Mouse (Mus musculus): ENCODE results near the gene Pfdn5. TPM values are rescaled to one million over a fixed set of nuclear protein-coding genes. Genes with fewer than 3 reads are reported as not detected.

Gene Pfdn5
- polyA plus RNA-seq (2015; fragmentation: Nextera tagmentation; extraction: Ambion mirVana) = 306 and 309 TPM in 2 replicates

GRCm38 (mm10) chr15:102326022-102326576 is at the start of gene Pfdn5:
Pfdn5 (plus strand) TSS chr15:102326116.
- H3K4me1 ChIP-seq (replicated peaks) = peaks cover 4% of the 10 kb centered on the region; the same call in 1 of the 2 replicates
- 1% methylated on average over 40 of the region's 40 CpGs for WGBS
- H3K4me2 ChIP-seq (replicated peaks) = peak within 1 kb of the TSS; percentile 60
- peak within 1 kb of the TSS; percentile 79 for H3K4me3 ChIP-seq (replicated peaks)
- H3K9ac ChIP-seq = peak within 1 kb of the TSS; percentile 73
- ATAC-seq = peak; percentile 96
- no peaks in the 10 kb centered on the region for H3K9me3 ChIP-seq
- peaks cover 28% of the 10 kb centered on the region for H3K36me3 ChIP-seq
- peak within 1 kb of the TSS; percentile 48 for H3K27ac ChIP-seq
- no peaks in the 10 kb centered on the region for H3K27me3 ChIP-seq (replicated peaks)

GRCm38 (mm10) chr15:102278726-102279091 is 47.2 kb upstream of the Pfdn5 start:
- H3K4me3 ChIP-seq (replicated peaks) = peak overlapping the region; percentile 96
- H3K9ac ChIP-seq = peak overlapping the region; percentile 89
- ATAC-seq = no peak
- H3K9me3 ChIP-seq = no peaks in the 10 kb centered on the region
- 36% methylated on average over 7 of the region's 7 CpGs for WGBS
- peaks cover 18% of the 10 kb centered on the region; the same call in 1 of the 2 replicates for H3K36me3 ChIP-seq
- peak overlapping the region; percentile 94 for H3K27ac ChIP-seq
- no peaks in the 10 kb centered on the region for H3K27me3 ChIP-seq (replicated peaks)
- H3K4me1 ChIP-seq (replicated peaks) = peaks cover 10% of the 10 kb centered on the region
- peak overlapping the region; percentile 81 for H3K4me2 ChIP-seq (replicated peaks)

GRCm38 (mm10) chr15:102279092-102279782 is 46.7 kb upstream of the Pfdn5 start, which contains the start of gene Mfsd5:
Mfsd5 (plus strand) TSS chr15:102279454.
- Histone ChIP-seq H3K27me3 (replicated peaks) (no peaks in the 10 kb centered on the region), H3K9ac (peak within 1 kb of the TSS; percentile 89), H3K4me2 (replicated peaks) (peak within 1 kb of the TSS; percentile 81), H3K27ac (peak within 1 kb of the TSS; percentile 94), H3K4me3 (replicated peaks) (peak within 1 kb of the TSS; percentile 96), H3K4me1 (replicated peaks) (peaks cover 10% of the 10 kb centered on the region), H3K36me3 (peaks cover 18% of the 10 kb centered on the region; the same call in 1 of the 2 replicates), H3K9me3 (no peaks in the 10 kb centered on the region)
- WGBS = under 1% methylated on average over 62 of the region's 65 CpGs
- ATAC-seq = peak; percentile 98

DNA sequence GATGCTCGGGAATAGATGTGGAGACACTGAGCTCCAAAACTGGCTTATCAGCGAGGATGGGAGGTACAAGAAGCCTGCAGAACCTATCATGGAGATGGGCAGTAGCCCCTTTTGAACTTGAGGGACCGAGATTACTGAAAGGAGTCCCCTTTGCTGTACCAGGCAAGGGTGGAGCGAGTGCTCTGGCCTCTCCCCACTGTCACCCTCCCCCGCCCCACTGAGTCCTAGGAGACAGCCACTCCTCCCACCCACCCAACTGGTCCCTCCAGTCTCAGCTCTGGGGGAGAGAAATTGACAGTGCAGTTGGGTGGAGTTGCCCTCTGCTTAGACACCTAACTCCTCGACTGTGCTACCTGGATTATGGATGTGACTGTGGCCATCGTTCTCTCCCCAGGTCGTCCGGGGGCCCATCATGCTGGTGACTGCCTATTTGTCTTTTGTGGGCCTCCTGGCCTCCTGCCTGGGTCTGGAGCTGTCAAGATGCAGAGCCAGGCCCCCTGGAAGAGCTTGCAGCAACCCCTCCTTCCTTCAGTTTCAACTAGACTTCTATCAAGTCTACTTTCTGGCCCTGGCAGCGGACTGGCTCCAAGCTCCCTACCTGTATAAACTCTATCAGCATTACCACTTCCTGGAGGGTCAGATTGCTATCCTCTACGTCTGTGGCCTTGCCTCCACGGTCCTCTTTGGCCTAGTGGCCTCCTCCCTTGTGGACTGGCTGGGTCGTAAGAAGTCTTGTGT is 46.0 kb upstream of the Pfdn5 start:
- Histone ChIP-seq H3K4me1 (replicated peaks) (peaks cover 10% of the 10 kb centered on the region), H3K27ac (peak overlapping the region; percentile 94), H3K4me2 (replicated peaks) (peak overlapping the region; percentile 81), H3K4me3 (replicated peaks) (peak overlapping the region; percentile 96), H3K27me3 (replicated peaks) (no peaks in the 10 kb centered on the region), H3K9me3 (no peaks in the 10 kb centered on the region), H3K36me3 (peaks cover 18% of the 10 kb centered on the region; the same call in 1 of the 2 replicates), H3K9ac (peak overlapping the region; percentile 89)
- 28% methylated on average over 13 of the region's 13 CpGs for WGBS
- peak; percentile 53 for ATAC-seq

DNA sequence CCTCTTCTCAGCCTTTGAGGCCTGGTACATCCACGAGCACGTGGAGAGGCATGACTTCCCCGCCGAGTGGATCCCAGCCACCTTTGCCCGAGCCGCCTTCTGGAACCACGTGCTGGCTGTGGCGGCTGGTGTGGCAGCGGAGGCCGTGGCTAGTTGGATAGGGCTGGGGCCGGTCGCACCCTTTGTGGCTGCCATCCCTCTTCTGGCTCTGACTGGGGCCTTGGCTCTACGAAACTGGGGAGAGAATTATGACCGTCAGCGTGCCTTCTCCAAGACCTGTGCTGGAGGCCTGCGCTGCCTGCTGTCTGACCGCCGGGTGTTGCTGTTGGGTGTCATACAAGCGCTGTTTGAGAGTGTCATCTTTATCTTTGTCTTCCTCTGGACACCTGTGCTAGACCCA is 45.3 kb upstream of the Pfdn5 start:
- H3K4me2 ChIP-seq (replicated peaks) = peak overlapping the region; percentile 81
- no peak for ATAC-seq
- H3K9me3 ChIP-seq = no peaks in the 10 kb centered on the region
- H3K36me3 ChIP-seq = peaks cover 18% of the 10 kb centered on the region; the same call in 1 of the 2 replicates
- H3K4me1 ChIP-seq (replicated peaks) = peaks cover 10% of the 10 kb centered on the region
- 93% methylated on average over 19 of the region's 19 CpGs for WGBS
- H3K27me3 ChIP-seq (replicated peaks) = no peaks in the 10 kb centered on the region
- H3K9ac ChIP-seq = peak overlapping the region; percentile 89
- H3K4me3 ChIP-seq (replicated peaks) = peak overlapping the region; percentile 96
- no peak overlapping the region for H3K27ac ChIP-seq

DNA sequence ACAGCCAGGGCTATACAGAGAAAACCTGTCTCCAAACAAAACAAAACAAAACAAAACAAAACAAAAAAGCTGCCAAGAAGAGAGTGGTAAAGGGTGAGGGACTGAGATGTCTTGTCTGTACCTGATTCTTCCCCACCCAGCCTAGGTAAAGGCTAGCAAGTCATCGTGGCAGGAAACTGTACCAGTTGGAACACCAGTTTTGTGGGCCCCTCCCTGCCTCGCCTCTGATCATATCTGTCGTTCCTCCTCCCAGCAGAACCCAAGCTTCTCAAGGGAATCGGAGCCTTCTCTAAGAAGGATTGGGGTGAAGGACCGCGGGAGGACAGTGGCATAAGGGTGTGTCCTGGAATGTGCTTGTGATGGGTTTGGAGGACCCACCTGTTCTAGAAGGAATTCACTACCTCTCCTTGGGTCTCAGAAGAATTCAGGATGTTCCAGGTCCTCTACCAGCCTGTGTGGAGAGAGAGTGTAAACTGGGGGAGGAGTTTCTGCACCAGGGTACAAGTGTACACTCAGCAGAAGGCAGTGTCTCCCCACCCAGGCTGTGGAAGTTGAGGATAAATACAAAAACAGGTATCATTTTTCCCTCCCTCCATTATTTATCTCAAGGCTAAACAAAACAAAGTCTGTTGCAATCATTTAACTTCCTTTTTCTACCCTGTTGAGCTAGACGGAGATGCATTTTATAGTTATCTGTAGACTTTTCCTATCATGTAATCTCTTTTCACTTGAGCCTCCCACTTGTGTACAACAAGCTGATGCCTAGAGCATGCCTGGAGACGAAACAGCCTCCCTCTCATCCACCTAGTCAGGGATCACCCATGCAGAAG is 43.2 kb upstream of the Pfdn5 start:
- ATAC-seq = no peak
- peaks cover 18% of the 10 kb centered on the region; the same call in 1 of the 2 replicates for H3K36me3 ChIP-seq
- peaks cover 10% of the 10 kb centered on the region for H3K4me1 ChIP-seq (replicated peaks)
- H3K4me3 ChIP-seq (replicated peaks) = no peak overlapping the region
- H3K27ac ChIP-seq = no peak overlapping the region
- no peak overlapping the region for H3K9ac ChIP-seq
- H3K27me3 ChIP-seq (replicated peaks) = no peaks in the 10 kb centered on the region
- no peaks in the 10 kb centered on the region for H3K9me3 ChIP-seq
- 72% methylated on average over 8 of the region's 8 CpGs for WGBS
- no peak overlapping the region for H3K4me2 ChIP-seq (replicated peaks)

- WGBS = 71% methylated on average over 3 of the region's 3 CpGs
- no peak for ATAC-seq
- no peaks in the 10 kb centered on the region for H3K27me3 ChIP-seq (replicated peaks)
Observed at GRCm38 (mm10) chr15:102283648-102284047, 42.3 kb upstream of the Pfdn5 start.

GRCm38 (mm10) chr15:102287395-102287794 is 38.5 kb upstream of the Pfdn5 start:
- Histone ChIP-seq H3K36me3 (no peaks in the 10 kb centered on the region), H3K4me3 (replicated peaks) (no peak overlapping the region), H3K27ac (no peak overlapping the region), H3K4me1 (replicated peaks) (no peaks in the 10 kb centered on the region), H3K9ac (no peak overlapping the region), H3K27me3 (replicated peaks) (no peaks in the 10 kb centered on the region), H3K9me3 (no peaks in the 10 kb centered on the region), H3K4me2 (replicated peaks) (no peak overlapping the region)
- no peak for ATAC-seq

More at GRCm38 (mm10) chr15:102283648-102284047, 42.3 kb upstream of the Pfdn5 start:
- Histone ChIP-seq H3K9me3 (no peaks in the 10 kb centered on the region), H3K4me1 (replicated peaks) (peaks cover 10% of the 10 kb centered on the region), H3K36me3 (peaks cover 18% of the 10 kb centered on the region; the same call in 1 of the 2 replicates), H3K4me3 (replicated peaks) (no peak overlapping the region), H3K4me2 (replicated peaks) (no peak overlapping the region), H3K27ac (no peak overlapping the region), H3K9ac (no peak overlapping the region)

DNA sequence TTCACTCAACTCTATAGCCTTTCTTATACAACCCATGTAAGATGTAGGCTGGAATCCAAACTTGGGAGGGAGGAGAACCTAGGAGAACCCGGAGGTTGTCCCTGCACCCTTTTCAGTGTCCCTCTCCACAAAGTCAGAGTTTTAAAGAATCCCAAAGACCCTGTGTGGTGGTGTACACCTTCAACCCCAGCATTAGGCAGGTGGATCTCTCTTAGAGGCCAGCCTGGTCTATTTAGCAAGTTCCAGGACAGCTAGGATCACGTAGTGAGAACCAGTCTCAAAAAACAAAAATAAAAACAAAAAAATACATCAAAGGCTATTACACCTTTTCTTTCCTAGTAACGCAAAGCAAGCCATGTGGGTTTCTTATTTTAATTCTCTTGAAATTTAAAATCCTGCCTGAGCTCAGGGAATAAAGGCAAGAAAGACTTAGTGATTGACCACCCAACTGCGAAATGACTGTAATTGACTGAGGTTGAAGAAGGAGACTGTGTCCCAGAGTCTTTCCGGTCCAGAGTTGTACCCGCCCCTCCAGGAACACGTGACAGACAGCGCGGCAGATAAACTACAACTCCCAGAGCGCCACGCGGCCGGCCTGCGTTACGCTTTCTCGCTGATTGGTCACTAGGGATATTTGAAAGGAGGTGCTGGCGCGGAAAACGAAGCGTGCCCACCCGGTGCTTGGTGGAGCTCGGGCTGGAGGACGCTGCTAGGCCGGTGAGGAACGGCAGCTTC is 30.1 kb upstream of the Pfdn5 start, which contains the start of gene Espl1:
Gene Espl1, plus strand, starts transcription at position 634 of the 735 bp plus-strand sequence.
- H3K27me3 ChIP-seq (replicated peaks) = no peaks in the 10 kb centered on the region
- 7% methylated on average over 25 of the region's 25 CpGs for WGBS
- peak within 1 kb of the TSS; percentile 71 for H3K4me3 ChIP-seq (replicated peaks)
- peak; percentile 99 for ATAC-seq
- peak within 1 kb of the TSS; percentile 84 for H3K4me2 ChIP-seq (replicated peaks)
- H3K27ac ChIP-seq = peak within 1 kb of the TSS; percentile 29; the same call in 1 of the 2 replicates
- H3K4me1 ChIP-seq (replicated peaks) = peaks cover 7% of the 10 kb centered on the region; the same call in 1 of the 2 replicates
- H3K9me3 ChIP-seq = no peaks in the 10 kb centered on the region
- peaks cover 11% of the 10 kb centered on the region; the same call in 1 of the 2 replicates for H3K36me3 ChIP-seq
- H3K9ac ChIP-seq = peak within 1 kb of the TSS; percentile 57

GRCm38 (mm10) chr15:102296368-102297006 is 29.4 kb upstream of the Pfdn5 start:
- H3K9me3 ChIP-seq = no peaks in the 10 kb centered on the region
- H3K36me3 ChIP-seq = peaks cover 11% of the 10 kb centered on the region; the same call in 1 of the 2 replicates
- ATAC-seq = peak; percentile 60
- H3K27me3 ChIP-seq (replicated peaks) = no peaks in the 10 kb centered on the region
- peak overlapping the region; percentile 71 for H3K4me3 ChIP-seq (replicated peaks)
- peak overlapping the region; percentile 29; the same call in 1 of the 2 replicates for H3K27ac ChIP-seq
- WGBS = 4% methylated on average over 24 of the region's 24 CpGs
- H3K4me1 ChIP-seq (replicated peaks) = peaks cover 7% of the 10 kb centered on the region; the same call in 1 of the 2 replicates
- peak overlapping the region; percentile 84 for H3K4me2 ChIP-seq (replicated peaks)
- H3K9ac ChIP-seq = peak overlapping the region; percentile 57

Data from intestine, embryonic 15.5 days (tissue).